Mouse (Mus musculus): ENCODE results near the gene Slc39a3.
A peak's percentile ranks its signal among the peaks of the same experiment; 100 is the strongest.
"Not testable (repeated sequence)": the region's sequence is repeated elsewhere in the genome, so short reads cannot be mapped to it uniquely, and the experiment has no call there.

Slc39a3 gene

GRCm38 (mm10) chr10:81001161-81001560, 36.1 kb downstream of the Slc39a3 start:
- no peak for DNase-seq

- DNase-seq = no peak
Observed at GRCm38 (mm10) chr10:81000197-81001062, 36.8 kb downstream of the Slc39a3 start.

GRCm38 (mm10) chr10:80999362-81000196, 37.6 kb downstream of the Slc39a3 start:
- peak; percentile 86 for DNase-seq

GRCm38 (mm10) chr10:80998778-80999177, 38.4 kb downstream of the Slc39a3 start:
- no peak for DNase-seq

GRCm38 (mm10) chr10:80998021-80998420, 39.2 kb downstream of the Slc39a3 start:
- DNase-seq = no peak

- DNase-seq = no peak
Observed at GRCm38 (mm10) chr10:80997332-80997731, 39.9 kb downstream of the Slc39a3 start.

- no peak for DNase-seq
Observed at GRCm38 (mm10) chr10:80996501-80996900, 40.7 kb downstream of the Slc39a3 start.

- peak; percentile 86 for DNase-seq
Observed at GRCm38 (mm10) chr10:80995091-80995632, 42.1 kb downstream of the Slc39a3 start.

GRCm38 (mm10) chr10:80994621-80995020, 42.6 kb downstream of the Slc39a3 start:
- DNase-seq = no peak

GRCm38 (mm10) chr10:80993276-80993675, 44.0 kb downstream of the Slc39a3 start:
- no peak for DNase-seq

GRCm38 (mm10) chr10:80991945-80992344, 45.3 kb downstream of the Slc39a3 start:
- no peak for DNase-seq

GRCm38 (mm10) chr10:80991007-80991406, 46.2 kb downstream of the Slc39a3 start:
- no peak for DNase-seq

- DNase-seq = no peak
Observed at GRCm38 (mm10) chr10:80990406-80990805, 46.8 kb downstream of the Slc39a3 start.

GRCm38 (mm10) chr10:80989854-80990253, 47.4 kb downstream of the Slc39a3 start:
- not testable (repeated sequence) for DNase-seq

- DNase-seq = no peak
Observed at GRCm38 (mm10) chr10:80989446-80989845, 47.8 kb downstream of the Slc39a3 start.

GRCm38 (mm10) chr10:80987709-80988441, 49.4 kb downstream of the Slc39a3 start:
- DNase-seq = peak; percentile 78

GRCm38 (mm10) chr10:80986754-80987153, 50.5 kb downstream of the Slc39a3 start:
- peak; percentile 52 for DNase-seq

- DNase-seq = no peak
Observed at GRCm38 (mm10) chr10:80985970-80986701, 51.1 kb downstream of the Slc39a3 start.

GRCm38 (mm10) chr10:80985241-80985969, 51.8 kb downstream of the Slc39a3 start:
- peak; percentile 63 for DNase-seq

- no peak for DNase-seq
Observed at GRCm38 (mm10) chr10:80984223-80984622, 53.0 kb downstream of the Slc39a3 start.

- DNase-seq = no peak
Observed at GRCm38 (mm10) chr10:80982381-80982780, 54.8 kb downstream of the Slc39a3 start.
